Mouse (Mus musculus) cerebellum, adult 9-11 months (tissue): ENCODE measurements around the gene Ube2q1.
"Not testable (repeated sequence)": the region's sequence is repeated elsewhere in the genome, so short reads cannot be mapped to it uniquely, and the experiment has no call there.

Experiments
- DNase-seq: peaks from one replicate; pipeline ENCODE4 v3.0.0; 2022

Gene Ube2q1

GRCm38 (mm10) chr3:89788680-89789352 lies 15.4 kb downstream of the Ube2q1 start:
- DNase-seq: no peak

GRCm38 (mm10) chr3:89794616-89795015 lies 21.2 kb downstream of the Ube2q1 start:
- no peak for DNase-seq

GRCm38 (mm10) chr3:89795746-89796145 lies 22.3 kb downstream of the Ube2q1 start:
- no peak for DNase-seq

- DNase-seq: no peak
Observed at GRCm38 (mm10) chr3:89796358-89796757, 22.9 kb downstream of the Ube2q1 start.

GRCm38 (mm10) chr3:89798518-89798917 lies 25.1 kb downstream of the Ube2q1 start:
- no peak for DNase-seq

- DNase-seq: no peak
Observed at GRCm38 (mm10) chr3:89799476-89799875, 26.1 kb downstream of the Ube2q1 start.

GRCm38 (mm10) chr3:89800078-89800477 lies 26.7 kb downstream of the Ube2q1 start:
- DNase-seq: not testable (repeated sequence)

- no peak for DNase-seq
Observed at GRCm38 (mm10) chr3:89800774-89801506, 27.5 kb downstream of the Ube2q1 start.

GRCm38 (mm10) chr3:89801507-89801847 lies 28.1 kb downstream of the Ube2q1 start:
- no peak for DNase-seq

GRCm38 (mm10) chr3:89802876-89803275 lies 29.5 kb downstream of the Ube2q1 start:
- DNase-seq: no peak

GRCm38 (mm10) chr3:89805179-89805578 lies 31.8 kb downstream of the Ube2q1 start:
- no peak for DNase-seq

- no peak for DNase-seq
Observed at GRCm38 (mm10) chr3:89806751-89807150, 33.3 kb downstream of the Ube2q1 start.

GRCm38 (mm10) chr3:89807171-89807570 lies 33.8 kb downstream of the Ube2q1 start:
- no peak for DNase-seq

- no peak for DNase-seq
Observed at GRCm38 (mm10) chr3:89807881-89808280, 34.5 kb downstream of the Ube2q1 start.

- DNase-seq: no peak
Observed at GRCm38 (mm10) chr3:89808638-89809037, 35.2 kb downstream of the Ube2q1 start.

- no peak for DNase-seq
Observed at GRCm38 (mm10) chr3:89810841-89811240, 37.4 kb downstream of the Ube2q1 start.

- DNase-seq: no peak
Observed at GRCm38 (mm10) chr3:89812166-89812565, 38.8 kb downstream of the Ube2q1 start.

GRCm38 (mm10) chr3:89814051-89814450 lies 40.6 kb downstream of the Ube2q1 start:
- no peak for DNase-seq

GRCm38 (mm10) chr3:89817056-89817455 lies 43.6 kb downstream of the Ube2q1 start:
- no peak for DNase-seq

GRCm38 (mm10) chr3:89818605-89819004 lies 45.2 kb downstream of the Ube2q1 start:
- DNase-seq: no peak

- no peak for DNase-seq
Observed at GRCm38 (mm10) chr3:89819897-89820296, 46.5 kb downstream of the Ube2q1 start.

GRCm38 (mm10) chr3:89820311-89821095 lies 47.1 kb downstream of the Ube2q1 start:
- no peak for DNase-seq

- DNase-seq: no peak
Observed at GRCm38 (mm10) chr3:89821096-89821513, 47.7 kb downstream of the Ube2q1 start.
